22 mouse cellular contexts compared by ENCODE assay signal in the genomic region with DNA sequence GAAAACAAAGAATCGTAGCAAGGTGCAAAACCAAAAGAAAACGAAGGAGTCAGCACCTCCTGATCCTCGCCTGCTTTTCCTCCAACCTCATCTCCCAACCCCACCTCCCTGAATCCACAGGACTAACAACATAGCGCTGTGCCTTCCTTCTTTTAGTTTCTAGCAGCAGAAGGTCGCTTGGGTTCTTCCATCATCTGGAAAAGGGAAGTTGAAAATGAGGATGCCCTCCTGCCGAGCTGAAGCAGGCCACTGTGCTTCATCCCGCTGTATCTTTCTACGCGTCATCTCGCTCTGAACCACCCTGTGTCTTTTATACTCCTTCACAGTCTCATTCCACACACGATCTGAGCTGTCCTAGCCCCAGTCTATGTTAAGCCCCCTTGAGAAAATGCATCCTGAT.
A peak's percentile ranks its signal among the peaks of the same experiment; 100 is the strongest.
DNase-seq lines count a peak whose midpoint lies in the region; ATAC-seq lines count a peak whose summit lies in the region.
"Had no signal": no experiment of that assay in that cellular context is flagged by ENCODE, and none has a peak within 500 bp of the region (broad histone marks: within the 10 kb centered on the region; RNA-seq: fewer than 3 reads in every experiment).

No protein-coding gene starts in this region.

- 82% methylated on average over 11 of the region's 11 CpGs for WGBS in neural tube, embryonic 11.5 days
- WGBS in neural tube, embryonic 15.5 days: 82% methylated on average over 11 of the region's 11 CpGs
- 87% methylated on average over 11 of the region's 11 CpGs for WGBS in forebrain, embryonic 11.5 days

- no peaks in the 10 kb centered on the region for H3K4me1 ChIP-seq in neural tube, embryonic 11.5 days (ENCODE audit: control insufficient read depth, insufficient read depth, low read length)
- no peaks in the 10 kb centered on the region for H3K4me1 ChIP-seq in neural tube, embryonic 15.5 days
- no peaks in the 10 kb centered on the region for H3K4me1 ChIP-seq in forebrain, embryonic 11.5 days (replicated peaks; ENCODE audit: control insufficient read depth, insufficient read depth, low read length)

- no peak overlapping the region for H3K27ac ChIP-seq in neural tube, embryonic 11.5 days (ENCODE audit: low read depth, low read length)
- H3K27ac ChIP-seq in neural tube, embryonic 15.5 days (replicated peaks): no peak overlapping the region
- H3K27ac ChIP-seq in forebrain, embryonic 11.5 days (ENCODE audit: low read depth, low read length): no peak overlapping the region

- H3K4me3 ChIP-seq in neural tube, embryonic 11.5 days (ENCODE audit: low read depth, low read length): no peak overlapping the region
- H3K4me3 ChIP-seq in neural tube, embryonic 15.5 days (replicated peaks): no peak overlapping the region
- no peak overlapping the region for H3K4me3 ChIP-seq in forebrain, embryonic 11.5 days (ENCODE audit: low read depth, low read length)

- ATAC-seq in neural tube, embryonic 11.5 days (ENCODE audit: insufficient read depth, low FRiP score, low TSS enrichment): no peak
- no peak for ATAC-seq in neural tube, embryonic 15.5 days (ENCODE audit: low FRiP score)
- ATAC-seq in granulocyte monocyte progenitor cell, adult 5-6 weeks (replicated peaks; ENCODE audit: poor library complexity, severe bottlenecking): peak; percentile 72
- peak; percentile 60 for ATAC-seq in megakaryocyte, adult 5-6 weeks (ENCODE audit: poor library complexity, severe bottlenecking)
- peak; percentile 74 for ATAC-seq in megakaryocyte progenitor cell, adult 5-6 weeks (replicated peaks; ENCODE audit: poor library complexity)
- no peak for ATAC-seq in forebrain, embryonic 11.5 days (replicated peaks; ENCODE audit: low FRiP score)
- ATAC-seq: activated CD4-positive, CD25-positive, alpha-beta regulatory T cell, adult 4 months; CD4-positive, CD25-positive, alpha-beta regulatory T cell, adult 4 months; Patski had no signal

- DNase-seq in neural tube, embryonic 11.5 days (ENCODE audit: low spot score): peak; percentile 10
- DNase-seq in adrenal gland, postnatal 25 days: no peak
- DNase-seq in urinary bladder, postnatal 25 days (ENCODE audit: low spot score): no peak
- DNase-seq in forebrain, embryonic 11.5 days (ENCODE audit: low spot score): no peak
- DNase-seq: adrenal gland, adult 2 months; adrenal gland, adult 8-10 months; adrenal gland, postnatal 10 days; adrenal gland, postnatal 14 days; adrenal gland, postnatal 36 days; B cell, adult 2 months; cerebellum, adult 11 months; cerebellum, adult 11-12 months; cerebellum, adult 18-20 months had no signal

- H3K36me3 ChIP-seq in neural tube, embryonic 11.5 days (ENCODE audit: control insufficient read depth, insufficient read depth, low read length): no peaks in the 10 kb centered on the region
- no peaks in the 10 kb centered on the region for H3K36me3 ChIP-seq in neural tube, embryonic 15.5 days
- H3K36me3 ChIP-seq in forebrain, embryonic 11.5 days (ENCODE audit: control insufficient read depth, insufficient read depth, low read length): no peaks in the 10 kb centered on the region
- H3K36me3 ChIP-seq: G1E had no signal

- H3K27me3 ChIP-seq in neural tube, embryonic 11.5 days (ENCODE audit: control insufficient read depth, insufficient read depth, low read length): no peaks in the 10 kb centered on the region
- H3K27me3 ChIP-seq in neural tube, embryonic 15.5 days (replicated peaks): no peaks in the 10 kb centered on the region
- no peaks in the 10 kb centered on the region for H3K27me3 ChIP-seq in forebrain, embryonic 11.5 days (ENCODE audit: control insufficient read depth, insufficient read depth, low read length)
- H3K27me3 ChIP-seq: CH12.LX, Patski had no signal

- no peak overlapping the region for H3K9ac ChIP-seq in neural tube, embryonic 11.5 days (ENCODE audit: low read length)
- no peak overlapping the region for H3K9ac ChIP-seq in neural tube, embryonic 15.5 days (replicated peaks)
- no peak overlapping the region for H3K9ac ChIP-seq in forebrain, embryonic 11.5 days (ENCODE audit: low read length)

- H3K9me3 ChIP-seq in neural tube, embryonic 11.5 days (ENCODE audit: control insufficient read depth, low read length): no peaks in the 10 kb centered on the region
- H3K9me3 ChIP-seq in neural tube, embryonic 15.5 days (replicated peaks): no peaks in the 10 kb centered on the region
- H3K9me3 ChIP-seq in forebrain, embryonic 11.5 days (ENCODE audit: control insufficient read depth, low read length): no peaks in the 10 kb centered on the region

- no peak overlapping the region for H3K4me2 ChIP-seq in neural tube, embryonic 11.5 days (ENCODE audit: low read depth)
- no peak overlapping the region for H3K4me2 ChIP-seq in neural tube, embryonic 15.5 days
- no peak overlapping the region for H3K4me2 ChIP-seq in forebrain, embryonic 11.5 days (ENCODE audit: low read depth, low read length, severe bottlenecking)

Comparison
In these comparisons a context has a peak if more than half of its experiments do, and no peak if none do; other contexts are left out.
1. ATAC-seq: peak in granulocyte monocyte progenitor cell, adult 5-6 weeks (single experiment), megakaryocyte, adult 5-6 weeks (single experiment) and megakaryocyte progenitor cell, adult 5-6 weeks (single experiment); none in neural tube, embryonic 11.5 days (single experiment), neural tube, embryonic 15.5 days (single experiment) and forebrain, embryonic 11.5 days (single experiment).